Mouse (Mus musculus) CH12.LX (cell line): ENCODE data around the gene Srd5a1. TPM values are rescaled to one million over a fixed set of nuclear protein-coding genes. Genes with fewer than 3 reads are reported as not detected.

Experiments used
- DNase-seq: peaks from one replicate; pipeline ENCODE4 v3.0.0-alpha.2; 2013; ENCODE audit errors: extremely low read depth
- H3K27ac ChIP-seq: 2 replicates; pipeline ENCODE4 v1.5.1; 2012; ENCODE audit warnings: low read depth, mild to moderate bottlenecking, control low read depth, moderate library complexity; ENCODE audit not compliant: insufficient read depth
- H3K27me3 ChIP-seq: replicated peaks from 2 replicates; pipeline ENCODE3; 2012; ENCODE audit warnings: inconsistent platforms
- H3K36me3 ChIP-seq, 2 experiments: replicated peaks in 1 of 2; 2 replicates each; pipeline versions ENCODE3 to v1.6.1; 2012; ENCODE audit warnings: inconsistent platforms in 1 of 2, low read length in 1 of 2, mild to moderate bottlenecking in 1 of 2, mixed read lengths in 1 of 2, moderate library complexity in 1 of 2; ENCODE audit not compliant: control insufficient read depth in 1 of 2, insufficient read depth in 1 of 2
- H3K4me1 ChIP-seq, 2 experiments: 2 replicates each; pipeline ENCODE4 v1.6.1; 2012; ENCODE audit warnings: inconsistent platforms in 1 of 2, moderate library complexity in 1 of 2; ENCODE audit not compliant: insufficient read depth in 2 of 2, control insufficient read depth in 1 of 2
- H3K4me2 ChIP-seq: 2 replicates; pipeline ENCODE4 v1.6.1; 2012; ENCODE audit warnings: low read depth, mild to moderate bottlenecking, control low read depth; ENCODE audit not compliant: poor library complexity, insufficient read depth, severe bottlenecking
- H3K4me3 ChIP-seq, 3 experiments: fragments of 150-350 bp in 1 of 3; sonication (generic) in 1 of 3; replicated peaks in 1 of 3; 2 replicates each; pipeline versions ENCODE3 to v1.5.1; 2011 to 2012; ENCODE audit warnings: low read depth in 2 of 3, low read length in 2 of 3, mild to moderate bottlenecking in 2 of 3, moderate library complexity in 2 of 3, control low read depth in 1 of 3, improper control_type of control experiment in 1 of 3, inconsistent platforms in 1 of 3, mixed read lengths in 1 of 3; ENCODE audit not compliant: poor library complexity in 1 of 3
- H3K79me2 ChIP-seq: replicated peaks from 2 replicates; pipeline ENCODE4 v1.6.1; 2012; ENCODE audit warnings: mild to moderate bottlenecking, moderate library complexity; ENCODE audit not compliant: control insufficient read depth, poor library complexity, insufficient read depth, severe bottlenecking; ENCODE audit errors: extremely low read depth
- H3K9ac ChIP-seq: 2 replicates; pipeline ENCODE4 v1.6.1; 2012; ENCODE audit warnings: low read depth, mild to moderate bottlenecking, control low read depth, moderate library complexity; ENCODE audit not compliant: insufficient read depth
- H3K9me3 ChIP-seq: replicated peaks from 2 replicates; pipeline ENCODE3; 2012; ENCODE audit warnings: low read length, inconsistent platforms, mixed read lengths
- BHLHE40 ChIP-seq: IDR thresholded peaks from 2 replicates; pipeline ENCODE4 v1.6.1; 2011; ENCODE audit warnings: mild to moderate bottlenecking, low read depth, low read length, improper control_type of control experiment
- CHD2 ChIP-seq: IDR thresholded peaks from 2 replicates; pipeline ENCODE4 v1.6.1; 2011; ENCODE audit warnings: low read length, improper control_type of control experiment
- CTCF ChIP-seq, 2 experiments: IDR thresholded peaks in 1 of 2; conservative IDR thresholded peaks in 1 of 2; 2 replicates each; pipeline ENCODE4 v1.5.1; 2011 to 2012; ENCODE audit warnings: low read depth in 2 of 2, low read length in 2 of 2, improper control_type of control experiment in 1 of 2, inconsistent platforms in 1 of 2, mild to moderate bottlenecking in 1 of 2, moderate library complexity in 1 of 2
- ELF1 ChIP-seq: IDR thresholded peaks from 2 replicates; pipeline ENCODE4 v1.6.1; 2014; ENCODE audit warnings: low read depth, mild to moderate bottlenecking, inconsistent platforms, low read length, improper control_type of control experiment
- EP300 ChIP-seq: IDR thresholded peaks from 2 replicates; pipeline ENCODE4 v1.6.1; 2011; ENCODE audit warnings: low read length, improper control_type of control experiment
- ETS1 ChIP-seq: conservative IDR thresholded peaks from 2 replicates; pipeline ENCODE4 v1.6.1; 2012; ENCODE audit warnings: low read depth, mild to moderate bottlenecking, inconsistent platforms, low read length, improper control_type of control experiment, moderate library complexity
- GABPA ChIP-seq: IDR thresholded peaks from 2 replicates; pipeline ENCODE4 v1.6.1; 2012; ENCODE audit warnings: low read depth, low read length, improper control_type of control experiment, inconsistent platforms; ENCODE audit not compliant: insufficient replicate concordance
- HCFC1 ChIP-seq: IDR thresholded peaks from 2 replicates; pipeline ENCODE4 v1.6.1; 2012; ENCODE audit warnings: low read depth, mild to moderate bottlenecking, inconsistent platforms, low read length, improper control_type of control experiment
- JUND ChIP-seq: conservative IDR thresholded peaks from 2 replicates; pipeline ENCODE4 v1.6.1; 2011; ENCODE audit warnings: low read depth, low read length, improper control_type of control experiment
- MAFK ChIP-seq: IDR thresholded peaks from 2 replicates; pipeline ENCODE4 v1.6.1; 2011; ENCODE audit warnings: low read length, improper control_type of control experiment; ENCODE audit not compliant: insufficient replicate concordance
- MAZ ChIP-seq: IDR thresholded peaks from 2 replicates; pipeline ENCODE4 v1.6.1; 2012; ENCODE audit warnings: low read depth, mild to moderate bottlenecking, inconsistent platforms, low read length, improper control_type of control experiment, moderate library complexity
- MEF2A ChIP-seq: IDR thresholded peaks from 2 replicates; pipeline ENCODE4 v1.6.1; 2014; ENCODE audit warnings: low read depth, mild to moderate bottlenecking, inconsistent platforms, low read length, improper control_type of control experiment, borderline replicate concordance
- MXI1 ChIP-seq: IDR thresholded peaks from 2 replicates; pipeline ENCODE4 v1.6.1; 2011; ENCODE audit warnings: mild to moderate bottlenecking, low read depth, low read length, improper control_type of control experiment
- MYC ChIP-seq: IDR thresholded peaks from 2 replicates; pipeline ENCODE4 v1.6.1; 2011; ENCODE audit warnings: low read depth, mild to moderate bottlenecking, improper control_type of control experiment, low read length
- NELFE ChIP-seq: IDR thresholded peaks from 2 replicates; pipeline ENCODE4 v1.6.1; 2011; ENCODE audit warnings: low read depth, low read length, improper control_type of control experiment
- NRF1 ChIP-seq: IDR thresholded peaks from 2 replicates; pipeline ENCODE4 v1.6.1; 2014; ENCODE audit warnings: low read depth, mild to moderate bottlenecking, inconsistent platforms, low read length, improper control_type of control experiment, moderate library complexity
- PAX5 ChIP-seq: IDR thresholded peaks from 2 replicates; pipeline ENCODE4 v1.6.1; 2012; ENCODE audit warnings: low read length, inconsistent platforms, mixed read lengths
- POLR2AphosphoS2 ChIP-seq: IDR thresholded peaks from 2 replicates; pipeline ENCODE4 v1.6.1; 2011; ENCODE audit warnings: low read depth, low read length, improper control_type of control experiment
- RAD21 ChIP-seq: IDR thresholded peaks from 2 replicates; pipeline ENCODE4 v1.6.1; 2011; ENCODE audit warnings: low read depth, mild to moderate bottlenecking, low read length, improper control_type of control experiment, moderate library complexity
- RCOR1 ChIP-seq: conservative IDR thresholded peaks from 2 replicates; pipeline ENCODE4 v1.6.1; 2012; ENCODE audit warnings: low read depth, mild to moderate bottlenecking, inconsistent platforms, low read length, improper control_type of control experiment
- TCF12 ChIP-seq: IDR thresholded peaks from 2 replicates; pipeline ENCODE4 v1.6.1; 2014; ENCODE audit warnings: low read depth, mild to moderate bottlenecking, inconsistent platforms, low read length, improper control_type of control experiment
- UBTF ChIP-seq: IDR thresholded peaks from 2 replicates; pipeline ENCODE4 v1.6.1; 2012; ENCODE audit warnings: low read depth, mild to moderate bottlenecking, inconsistent platforms, low read length, improper control_type of control experiment, moderate library complexity
- USF1 ChIP-seq: IDR thresholded peaks from 2 replicates; pipeline ENCODE4 v1.6.1; 2014; ENCODE audit warnings: low read depth, mild to moderate bottlenecking, inconsistent platforms, low read length, improper control_type of control experiment
- ZKSCAN1 ChIP-seq: IDR thresholded peaks from 2 replicates; pipeline ENCODE4 v1.6.1; 2012; ENCODE audit warnings: low read depth, inconsistent platforms, low read length, improper control_type of control experiment, borderline replicate concordance
- dilution Hi-C: fragments of 300-500 bp; cut with MboI; formaldehyde crosslinking; loops from 2 replicates; pipeline ENCODE4 v1.14.3; 2020; ENCODE audit warnings: low sequenced_read_pairs; ENCODE audit not compliant: extremely low pct_unique_long_range_greater_than_20kb, extremely low pct_ligation_motif_present
- in situ Hi-C: fragments of 300-500 bp; cut with MboI; formaldehyde crosslinking; loops from 3 replicates; pipeline ENCODE4 v1.14.3; 2019; ENCODE audit warnings: low sequenced_read_pairs, low pct_ligation_motif_present, low pct_unique_long_range_greater_than_20kb, mixed read lengths
- polyA plus RNA-seq: library from polyadenylated mRNA; unstranded; fragments of >175 nt; gene quantifications from 2 replicates; pipeline ENCODE4 v1.2.1, GENCODE M21; 2012; ENCODE audit warnings: low read depth; ENCODE audit not compliant: insufficient read length
- total RNA-seq, 2 experiments: library from RNA; depleted of rRNA; stranded (reverse); fragments of 300-350 nt in 1 of 2; fragments of >200 nt in 1 of 2; gene quantifications; 2 replicates each; pipeline ENCODE4 v1.2.3; 2012 to 2014

Srd5a1 gene
- total and polyA plus RNA-seq, 3 experiments, result 1.2 to 2.4 (median 2.3) TPM

DNA sequence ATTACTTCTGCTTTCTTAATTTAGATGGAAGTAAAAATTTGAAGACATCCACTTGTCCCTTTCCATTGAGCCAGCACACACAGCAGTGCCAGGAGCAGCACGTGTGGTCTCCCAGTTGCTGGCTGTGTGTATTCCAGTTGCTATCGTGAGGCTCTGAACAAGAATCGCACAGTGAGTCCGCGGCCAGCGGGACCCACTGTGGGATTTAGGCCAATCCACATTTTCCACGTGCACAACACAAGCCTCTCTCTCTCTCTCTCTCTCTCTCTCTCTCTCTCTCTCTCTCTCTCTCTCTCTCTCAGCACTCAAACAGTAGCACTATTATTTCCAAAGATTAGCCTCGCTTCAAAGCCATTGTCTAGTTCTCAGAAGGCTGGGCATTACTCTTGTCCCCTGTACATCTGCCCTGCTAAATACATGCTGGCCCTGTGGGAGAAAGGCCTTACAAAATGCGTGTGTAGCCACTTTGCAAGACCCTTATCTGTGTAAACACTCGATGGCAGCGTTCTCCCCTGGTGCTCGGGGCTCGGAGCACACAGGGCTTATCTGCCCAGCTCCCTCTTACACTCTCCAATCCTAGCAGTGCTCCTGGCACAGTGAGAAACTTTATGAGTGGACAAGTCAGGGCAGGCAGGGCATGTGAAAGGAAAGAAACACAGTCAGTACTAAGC lies 51.8 kb downstream of the Srd5a1 start:
- Histone ChIP-seq H3K4me3 (no peak overlapping the region), H3K4me2 (no peak overlapping the region), H3K79me2 (no peaks in the 10 kb centered on the region), H3K9ac (no peak overlapping the region), H3K4me1 (no peaks in the 10 kb centered on the region; a peak in 1 of 4 replicates), H3K27ac (no peak overlapping the region), H3K36me3 (no peaks in the 10 kb centered on the region), H3K9me3 (no peaks in the 10 kb centered on the region), H3K27me3 (peaks cover 3% of the 10 kb centered on the region)
- dilution Hi-C loops (no loop called here), in situ Hi-C loops (no loop called here)
- TF ChIP-seq MAFK (no peak), UBTF (no peak), NRF1 (no peak), MEF2A (no peak), ETS1 (no peak), PAX5 (no peak), MYC (no peak), GABPA (no peak)
- DNase-seq, result no peak

DNA sequence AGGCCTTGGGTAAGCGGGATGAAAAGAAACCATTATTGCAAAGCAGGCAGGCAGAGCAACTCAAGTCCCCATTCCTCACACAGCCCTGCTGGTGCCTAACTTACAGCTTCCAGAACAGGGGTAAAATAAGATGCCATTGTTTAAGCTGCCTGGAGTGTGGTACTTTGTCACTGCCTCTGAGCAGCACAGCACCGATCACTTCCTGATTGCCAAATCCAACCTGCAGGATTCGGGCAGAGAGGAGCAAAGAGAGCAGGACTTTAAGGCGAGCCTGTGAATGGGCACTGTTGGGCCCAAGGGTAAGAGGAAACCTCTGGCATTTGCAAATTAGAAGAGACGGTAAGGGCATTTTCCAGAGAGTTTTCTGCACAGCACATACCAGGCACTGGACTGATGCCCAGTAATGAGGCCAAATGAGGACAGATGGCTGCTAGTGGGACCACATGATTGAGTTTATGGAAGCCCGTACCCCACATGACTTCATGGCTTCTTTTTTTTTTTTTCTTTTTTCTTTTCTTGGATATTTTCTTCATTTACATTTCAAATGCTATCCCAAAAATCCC lies 53.1 kb downstream of the Srd5a1 start:
- Histone ChIP-seq H3K9ac (no peak overlapping the region), H3K4me3 (no peak overlapping the region), H3K4me2 (no peak overlapping the region), H3K4me1 (no peaks in the 10 kb centered on the region; a peak in 1 of 4 replicates), H3K9me3 (no peaks in the 10 kb centered on the region), H3K36me3 (no peaks in the 10 kb centered on the region), H3K79me2 (no peaks in the 10 kb centered on the region), H3K27me3 (peaks cover 3% of the 10 kb centered on the region), H3K27ac (no peak overlapping the region)
- no peak for TF ChIP-seq EP300
- no peak for TF ChIP-seq POLR2AphosphoS2
- no peak for TF ChIP-seq CHD2
- TF ChIP-seq MXI1, result no peak
- no peak for TF ChIP-seq MAZ
- TF ChIP-seq NELFE, result no peak
- TF ChIP-seq TCF12, result no peak
- no peak for TF ChIP-seq PAX5
- no peak for TF ChIP-seq RCOR1
- no peak for TF ChIP-seq CTCF (conservative IDR thresholded peaks at IDR 0.05 in 1 of 2, IDR thresholded peaks at IDR 0.05 in 1 of 2; ENCODE audit: low read depth in 2 of 2, low read length in 2 of 2)
- TF ChIP-seq USF1, result no peak
- no peak for TF ChIP-seq ZKSCAN1
- TF ChIP-seq HCFC1, result no peak
- no peak for TF ChIP-seq ELF1
- TF ChIP-seq ETS1, result no peak
- TF ChIP-seq GABPA, result no peak
- no peak for TF ChIP-seq BHLHE40
- no peak for TF ChIP-seq JUND
- no peak for TF ChIP-seq RAD21
- no peak for TF ChIP-seq MYC
- in situ Hi-C loops, result no loop called here
- dilution Hi-C loops, result no loop called here
- no peak for DNase-seq
